Mouse (Mus musculus): ENCODE measurements around the gene Xpa.

DNA sequence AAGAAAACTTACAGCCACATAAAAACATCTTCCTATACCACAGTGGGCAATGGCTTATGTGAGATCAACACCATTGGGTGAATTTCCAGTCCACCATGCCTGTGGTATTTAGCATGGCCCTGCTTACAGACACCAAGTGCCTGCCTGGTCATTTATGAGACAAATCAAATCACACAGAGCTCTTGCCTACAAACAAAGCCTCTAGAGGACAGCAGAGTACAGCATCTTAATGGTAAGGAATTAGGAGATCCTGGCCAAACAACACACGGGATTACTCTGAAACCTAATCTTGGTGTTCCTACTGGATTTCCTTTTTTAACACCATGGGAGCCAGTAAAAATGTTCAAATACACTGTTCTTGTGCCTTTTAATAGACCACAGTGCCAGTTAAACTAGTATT, 80.8 kb downstream of the Xpa start:
- TF ChIP-seq CTCF (IDR thresholded peaks at IDR 0.05; ENCODE audit: borderline replicate concordance, control insufficient read depth, extremely low read depth, insufficient read depth, low read length, poor library complexity) = no peak
- no peak for TF ChIP-seq POLR2A (IDR thresholded peaks at IDR 0.05; ENCODE audit: control insufficient read depth, extremely low read depth, insufficient read depth, low read length, poor library complexity)
